Mouse (Mus musculus) C2C12 (cell line): ENCODE measurements around the gene Cdhr4. TPM values are rescaled to one million over a fixed set of nuclear protein-coding genes. Genes with fewer than 3 reads are reported as not detected.

ENCODE experiments used
- H3K27me3 ChIP-seq: one replicate; pipeline ENCODE4 v1.6.1; 2011; ENCODE audit not compliant: control insufficient read depth, insufficient read depth, insufficient read length
- H3K36me3 ChIP-seq: one replicate; pipeline ENCODE4 v1.6.1; 2011; ENCODE audit not compliant: control insufficient read depth, insufficient read depth
- H3K4me3 ChIP-seq: one replicate; pipeline ENCODE4 v1.5.1; 2011; ENCODE audit warnings: mild to moderate bottlenecking, control low read depth; ENCODE audit not compliant: poor library complexity, insufficient read depth, severe bottlenecking
- H3K79me2 ChIP-seq: one replicate; pipeline ENCODE4 v1.6.1; 2011; ENCODE audit not compliant: control insufficient read depth, insufficient read depth
- H3K79me3 ChIP-seq: one replicate; pipeline ENCODE4 v1.6.1; 2011; ENCODE audit warnings: low read depth, control low read depth
- H3ac ChIP-seq: one replicate; pipeline ENCODE3; 2011; ENCODE audit warnings: low read depth; ENCODE audit not compliant: control insufficient read depth, insufficient read length
- CEBPB ChIP-seq: IDR thresholded peaks from one replicate; pipeline ENCODE4 v1.6.1; 2011; ENCODE audit warnings: low read depth, mild to moderate bottlenecking, control low read depth, moderate library complexity
- CTCF ChIP-seq: IDR thresholded peaks from one replicate; pipeline ENCODE4 v1.5.1; 2011; ENCODE audit not compliant: control insufficient read depth, insufficient read depth, insufficient read length
- FOSL1 ChIP-seq: IDR thresholded peaks from one replicate; pipeline ENCODE4 v1.8.0; 2011; ENCODE audit warnings: mild to moderate bottlenecking, low read length; ENCODE audit not compliant: poor library complexity, insufficient read depth, severe bottlenecking
- MAX ChIP-seq: IDR thresholded peaks from one replicate; pipeline ENCODE4 v1.6.1; 2011; ENCODE audit warnings: mild to moderate bottlenecking, control low read depth
- MYOD1 ChIP-seq: IDR thresholded peaks from one replicate; pipeline ENCODE4 v1.6.1; 2011; ENCODE audit warnings: low read depth; ENCODE audit not compliant: control insufficient read depth, insufficient read length
- MYOG ChIP-seq: IDR thresholded peaks from one replicate; pipeline ENCODE4 v1.6.1; 2011; ENCODE audit not compliant: control insufficient read depth, insufficient read length; ENCODE audit errors: extremely low read depth
- USF1 ChIP-seq: IDR thresholded peaks from one replicate; pipeline ENCODE4 v1.6.1; 2011; ENCODE audit warnings: low read depth, mild to moderate bottlenecking, control low read depth, moderate library complexity
- polyA plus RNA-seq: library from polyadenylated mRNA; unstranded; fragments of >200 nt; fragmentation: generic; extraction: Trizol; gene quantifications from one replicate; pipeline ENCODE4 v1.2.1, GENCODE M21; 2012; ENCODE audit warnings: missing spikeins

Cdhr4 gene
- polyA plus RNA-seq, 1 experiment: not detected

GRCm38 (mm10) chr9:107996049-107996448 is 3.8 kb downstream of the Cdhr4 start, which contains the start of gene Gm20662:
Gene Gm20662, plus strand, starts transcription at chr9:107996349.
- peaks cover 31% of the 10 kb centered on the region for H3K27me3 ChIP-seq
- H3K36me3 ChIP-seq: no peaks in the 10 kb centered on the region
- TF ChIP-seq FOSL1 (no peak), CEBPB (no peak), MAX (no peak), USF1 (no peak), MYOD1 (no peak), CTCF (no peak), MYOG (no peak)
- no peak within 1 kb of the TSS for H3ac ChIP-seq
- H3K79me3 ChIP-seq: no peaks in the 10 kb centered on the region
- H3K79me2 ChIP-seq: no peaks in the 10 kb centered on the region
- no peak within 1 kb of the TSS for H3K4me3 ChIP-seq

- Histone ChIP-seq H3K79me3 (peaks cover 22% of the 10 kb centered on the region), H3ac (peak within 1 kb of the TSS; percentile 96), H3K36me3 (no peaks in the 10 kb centered on the region), H3K27me3 (peaks cover 26% of the 10 kb centered on the region), H3K4me3 (peak within 1 kb of the TSS; percentile 75), H3K79me2 (peaks cover 47% of the 10 kb centered on the region)
- peak; percentile 47 for TF ChIP-seq MAX
- peak; percentile 100 for TF ChIP-seq USF1
- TF ChIP-seq CEBPB: no peak
These were observed 9.8 kb downstream of the Cdhr4 start, which contains the start of gene Ip6k1 for GRCm38 (mm10) chr9:108001922-108002770. Gene Ip6k1, plus strand, starts transcription at chr9:108002501.

GRCm38 (mm10) chr9:108002778-108003530 is 10.7 kb downstream of the Cdhr4 start:
- peak overlapping the region; percentile 75 for H3K4me3 ChIP-seq
- H3K79me2 ChIP-seq: peaks cover 55% of the 10 kb centered on the region
- no peaks in the 10 kb centered on the region for H3K36me3 ChIP-seq
- peaks cover 18% of the 10 kb centered on the region for H3K27me3 ChIP-seq
- H3K79me3 ChIP-seq: peaks cover 24% of the 10 kb centered on the region
- peak overlapping the region; percentile 96 for H3ac ChIP-seq
- TF ChIP-seq USF1: no peak
- no peak for TF ChIP-seq MAX
- no peak for TF ChIP-seq CEBPB
- no peak for TF ChIP-seq MYOD1

GRCm38 (mm10) chr9:108003531-108003890 is 11.2 kb downstream of the Cdhr4 start:
- TF ChIP-seq CTCF (no peak), CEBPB (no peak), USF1 (no peak), MAX (no peak), MYOG (no peak), MYOD1 (no peak), FOSL1 (no peak)

GRCm38 (mm10) chr9:108008041-108008440 is 15.7 kb downstream of the Cdhr4 start:
- Histone ChIP-seq H3K36me3 (no peaks in the 10 kb centered on the region), H3K27me3 (no peaks in the 10 kb centered on the region), H3K79me3 (peaks cover 45% of the 10 kb centered on the region), H3K4me3 (no peak overlapping the region), H3K79me2 (peaks cover 99% of the 10 kb centered on the region), H3ac (no peak overlapping the region)
- TF ChIP-seq CEBPB (no peak), MYOG (no peak)

More at GRCm38 (mm10) chr9:108003531-108003890, 11.2 kb downstream of the Cdhr4 start:
- H3K79me2 ChIP-seq: peaks cover 61% of the 10 kb centered on the region
- H3K36me3 ChIP-seq: no peaks in the 10 kb centered on the region
- H3K4me3 ChIP-seq: peak overlapping the region; percentile 75
- H3K27me3 ChIP-seq: peaks cover 13% of the 10 kb centered on the region
- H3K79me3 ChIP-seq: peaks cover 27% of the 10 kb centered on the region
- peak overlapping the region; percentile 25 for H3ac ChIP-seq
